Mouse (Mus musculus): ENCODE measurements around the gene Pard3. TPM values are rescaled to one million over a fixed set of nuclear protein-coding genes. Genes with fewer than 3 reads are reported as not detected.

The Pard3 gene
- total RNA-seq (2021), result 10 to 100 TPM; 16.7 to 21.5 TPM

DNA sequence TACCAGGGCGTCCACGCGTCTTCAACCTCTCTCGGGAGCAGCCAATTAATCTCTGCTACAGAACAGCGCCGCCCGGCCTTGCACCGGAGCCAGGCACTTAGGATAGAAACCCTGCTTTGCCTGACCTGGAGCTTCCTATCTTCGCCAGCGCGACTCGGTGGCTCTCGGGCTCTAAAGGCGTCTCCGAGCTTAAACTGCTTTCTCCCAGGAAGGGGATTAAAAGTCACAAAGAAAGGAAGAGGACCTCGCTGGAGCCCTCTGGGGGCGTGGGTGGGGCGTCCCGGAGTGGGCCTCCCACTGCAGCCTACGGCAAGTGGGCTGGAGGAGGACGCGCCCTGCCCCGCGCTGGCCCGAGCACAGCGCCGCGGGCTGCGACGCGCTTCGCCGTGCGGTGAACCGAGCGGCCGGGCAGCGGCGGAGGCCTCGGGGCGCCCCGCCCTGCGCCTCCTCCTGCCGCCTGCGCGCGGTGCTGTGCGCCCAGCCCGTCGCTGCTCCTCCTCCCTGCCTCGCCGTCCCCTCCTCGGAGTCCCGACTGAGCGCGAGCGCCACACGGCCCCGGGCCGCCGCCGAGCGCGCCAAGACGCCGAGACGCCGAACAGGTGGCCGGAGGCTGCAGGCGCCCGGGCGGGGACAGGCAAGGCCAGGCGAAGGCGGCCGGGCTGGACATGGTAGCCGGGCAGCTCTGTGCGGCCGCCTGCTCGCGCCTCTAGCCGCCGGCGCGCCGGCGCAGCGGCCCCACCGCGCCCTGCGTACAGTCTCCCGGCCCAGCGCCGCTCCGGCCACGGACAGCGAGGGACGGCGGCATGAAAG, at the start of gene Pard3:
TSS of gene Pard3 (plus strand) at position 343 of the 810 bp plus-strand sequence.
- DNase-seq (ENCODE audit: low spot score in 2 of 2), result peak; percentile 73 to 76
- intact Hi-C loops (cut with DNase I), result loop anchor here (2.0 to 5.0 kb wide), 3 partner anchors 75 to 119 kb away; no protein-coding TSS in a partner anchor

DNA sequence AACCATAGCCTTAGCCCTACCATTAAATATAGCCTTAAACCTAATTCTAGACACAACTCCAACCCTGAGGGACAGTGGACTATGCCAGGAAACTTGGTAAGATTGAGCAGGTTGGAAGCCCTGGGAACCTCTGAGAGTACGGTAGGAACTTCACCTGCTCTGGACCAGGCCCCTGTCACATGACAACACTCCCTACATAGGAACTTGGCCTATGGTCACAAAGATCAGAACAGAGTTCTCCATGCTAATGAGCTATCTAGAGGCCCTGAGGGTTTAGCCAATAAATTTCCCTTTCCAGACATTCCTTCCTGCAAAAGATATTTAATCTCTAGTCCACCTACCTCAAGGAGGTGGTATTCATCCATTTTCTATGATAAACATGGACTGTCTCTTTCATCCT, 41.9 kb upstream of the Pard3 start:
- intact Hi-C loops (cut with DNase I), result no loop called here
- no peak for DNase-seq (ENCODE audit: low spot score in 2 of 2)

DNA sequence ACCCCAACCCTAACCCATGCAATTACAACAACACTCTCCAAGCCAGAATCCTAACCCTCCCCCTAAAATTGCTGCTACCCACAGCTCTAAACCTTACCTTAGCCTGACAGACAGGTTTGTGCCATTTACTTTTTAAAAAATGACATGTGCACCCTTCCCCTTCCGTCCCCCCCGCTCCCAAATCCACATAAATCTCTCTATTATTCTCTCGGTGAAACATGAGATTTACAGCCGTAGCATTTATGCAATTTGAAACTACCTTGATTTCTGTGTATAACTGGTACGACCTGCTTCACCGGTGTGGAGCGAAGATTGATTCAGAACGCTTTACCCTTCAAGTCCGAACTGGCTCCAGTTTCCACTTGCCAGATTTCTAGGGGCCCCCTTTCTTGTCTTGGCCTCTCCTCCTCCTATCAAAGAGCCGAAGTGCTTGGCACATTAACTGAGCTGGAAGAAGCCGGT, 38.4 kb upstream of the Pard3 start:
- intact Hi-C loops (cut with DNase I), result no loop called here

DNA sequence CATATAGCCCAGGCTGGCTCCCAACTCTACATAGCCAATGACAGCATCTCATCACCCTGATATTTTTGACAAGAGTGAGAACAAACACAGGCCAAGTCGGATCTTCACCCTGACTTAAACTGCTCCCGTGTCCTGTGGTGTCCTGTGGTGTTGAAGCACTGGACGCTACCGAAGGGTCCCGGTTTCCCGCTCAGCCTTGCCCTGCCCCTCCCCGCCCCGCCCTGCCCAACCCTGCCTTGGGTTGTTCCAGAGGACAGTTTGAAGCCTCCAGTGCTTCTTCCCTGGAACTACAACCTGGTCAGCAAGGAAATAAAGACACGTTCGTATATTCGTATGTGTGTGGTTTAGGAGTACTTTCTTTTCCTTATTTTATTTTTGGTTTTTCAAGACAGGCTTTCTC, 37.9 kb upstream of the Pard3 start:
- DNase-seq (ENCODE audit: low spot score in 2 of 2), result no peak
- intact Hi-C loops (cut with DNase I), result no loop called here

More for the DNA sequence above, 38.4 kb upstream of the Pard3 start:
- DNase-seq (ENCODE audit: low spot score in 2 of 2), result no peak

DNA sequence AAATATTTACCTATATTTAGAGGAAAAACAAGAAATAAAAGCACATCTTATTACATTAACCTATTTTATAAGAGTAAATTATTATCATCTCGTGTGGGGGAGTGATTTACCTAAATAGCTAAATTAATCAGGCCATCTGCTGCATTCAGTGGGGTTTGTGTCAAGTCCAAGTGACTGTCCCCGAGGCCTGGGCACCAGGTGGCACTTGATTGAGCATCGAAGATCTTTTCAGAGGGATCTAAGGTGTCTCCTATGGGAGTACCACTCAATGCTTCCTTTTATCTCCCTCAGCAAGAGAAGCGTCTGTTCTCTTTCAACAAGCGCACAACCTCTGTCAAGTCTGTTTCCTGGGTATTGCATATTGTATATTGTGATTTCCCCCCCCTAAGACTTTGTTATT, 32.2 kb upstream of the Pard3 start:
- intact Hi-C loops (cut with DNase I), result no loop called here
- no peak for DNase-seq (ENCODE audit: low spot score in 2 of 2)

DNA sequence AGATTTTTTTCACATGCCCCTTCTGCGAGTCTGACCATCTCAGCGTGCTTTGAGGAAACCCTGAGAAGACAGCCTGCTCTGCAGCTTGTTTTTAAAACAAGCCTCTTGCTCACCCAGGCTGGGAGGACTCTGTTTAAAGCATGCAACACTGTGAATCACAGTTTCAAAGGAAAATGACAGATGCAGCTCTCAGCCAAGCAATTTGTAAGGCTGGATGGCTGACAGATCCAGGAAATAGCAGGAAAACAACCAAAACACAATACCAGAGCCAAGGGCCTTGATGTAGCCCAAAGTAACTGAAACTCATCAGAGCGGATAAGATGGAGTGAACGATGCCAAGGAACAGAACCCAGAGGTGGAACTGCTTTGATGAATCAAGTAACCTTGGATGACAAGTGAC, 24.8 kb upstream of the Pard3 start:
- DNase-seq (ENCODE audit: low spot score in 2 of 2), result peak in 1 of 2 experiments; percentile 4
- intact Hi-C loops (cut with DNase I), result no loop called here

DNA sequence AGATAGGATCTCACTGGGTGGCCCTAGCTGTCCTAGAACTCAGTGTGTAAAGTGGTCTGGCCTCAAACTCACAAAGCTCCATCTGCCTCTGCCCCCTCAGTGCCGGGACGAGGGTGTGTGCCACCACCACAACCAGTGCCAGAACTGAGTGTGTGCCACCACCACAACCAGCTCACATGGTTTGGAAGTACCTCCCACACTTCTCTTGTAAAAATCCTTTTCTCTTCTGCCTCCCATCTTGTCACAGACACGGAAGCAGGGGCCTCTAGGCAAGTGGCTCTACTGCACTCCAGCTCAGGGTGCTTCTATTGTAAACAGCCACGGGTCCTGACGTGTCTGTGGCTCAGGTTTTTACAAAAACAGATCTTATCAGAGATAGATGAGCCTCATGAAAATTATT, 13.7 kb upstream of the Pard3 start:
- intact Hi-C loops (cut with DNase I), result no loop called here
- no peak for DNase-seq (ENCODE audit: low spot score in 2 of 2)

DNA sequence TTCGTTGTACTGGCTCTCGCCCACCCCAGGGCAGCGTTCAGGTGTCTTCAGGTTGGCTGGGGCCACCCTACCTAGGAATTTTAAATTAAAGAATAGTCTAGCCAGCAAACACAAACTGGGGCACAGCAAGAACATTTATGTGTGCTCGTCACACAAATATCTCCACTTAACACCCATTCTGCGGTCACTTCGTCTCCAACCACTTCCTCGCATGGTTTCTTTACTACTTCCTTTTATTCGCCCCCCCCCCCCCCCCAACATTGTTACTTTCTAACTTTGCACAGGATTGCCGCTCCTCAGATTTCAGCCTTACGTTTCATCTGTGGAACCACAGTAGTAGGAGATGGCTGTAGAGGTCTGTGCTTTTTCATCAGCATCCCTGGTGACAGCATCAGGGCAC, 11.6 kb upstream of the Pard3 start:
- intact Hi-C loops (cut with DNase I), result no loop called here
- DNase-seq (ENCODE audit: low spot score in 2 of 2), result no peak

DNA sequence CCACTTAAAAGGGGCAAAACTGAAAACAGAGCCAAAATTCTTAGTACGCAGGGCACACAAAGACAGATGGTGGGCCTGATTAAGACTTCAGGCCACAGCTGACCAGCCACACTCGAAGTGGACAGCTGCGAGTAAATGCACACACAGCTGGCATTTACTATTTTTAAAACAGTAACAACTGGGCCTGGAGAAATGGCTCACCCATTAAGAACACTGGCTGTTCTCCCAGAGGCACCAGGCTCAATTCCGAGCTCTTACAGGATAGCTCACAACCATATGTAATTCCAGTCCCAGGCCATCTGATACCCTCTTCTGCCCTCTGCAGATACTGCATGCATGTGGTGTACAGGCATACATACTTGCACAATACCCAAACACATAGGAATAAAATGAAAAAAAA, 8.6 kb upstream of the Pard3 start:
- intact Hi-C loops (cut with DNase I), result no loop called here
- DNase-seq (ENCODE audit: low spot score in 2 of 2), result no peak

DNA sequence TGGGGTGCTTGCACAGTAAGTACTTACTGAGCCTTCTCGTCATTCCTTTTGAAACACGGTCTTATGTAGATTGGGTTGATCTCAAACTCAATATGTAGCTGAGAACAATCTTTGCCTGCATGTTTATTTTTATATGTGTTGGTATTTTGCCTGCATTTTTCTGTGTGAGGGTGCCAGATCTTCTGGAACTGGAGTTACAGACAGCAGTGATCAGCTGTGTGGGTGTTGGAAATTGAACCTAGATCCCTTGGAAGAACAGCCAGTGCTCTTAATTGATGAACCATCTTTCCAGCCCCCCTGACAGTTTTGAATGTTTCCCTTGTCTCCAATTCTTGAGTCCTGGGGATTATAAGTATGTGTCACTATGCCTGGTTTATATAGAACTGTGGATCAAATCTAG, 4.9 kb upstream of the Pard3 start:
- intact Hi-C loops (cut with DNase I), result no loop called here
- DNase-seq (ENCODE audit: low spot score in 2 of 2), result no peak

DNA sequence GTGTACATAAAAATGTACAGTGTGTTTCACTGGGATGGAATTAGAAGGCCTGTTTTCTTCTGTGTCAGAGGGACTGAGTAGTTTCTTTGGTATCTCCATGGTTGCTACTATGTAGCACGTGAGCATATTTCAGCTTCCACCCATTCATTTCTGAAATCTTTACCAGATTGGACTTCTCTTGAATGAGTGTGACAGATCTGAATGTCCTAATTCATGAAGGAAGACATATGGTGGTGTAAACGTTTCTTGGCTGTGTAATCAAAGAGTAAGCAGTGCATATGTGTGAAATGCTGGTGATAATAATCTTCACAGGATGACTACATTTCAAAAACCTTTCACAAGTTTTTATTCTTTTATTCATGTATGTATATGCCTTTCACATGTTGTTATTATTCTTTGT, 3.9 kb upstream of the Pard3 start:
- intact Hi-C loops (cut with DNase I), result loop anchor here (5.0 kb wide), 2 partner anchors 73 to 122 kb away; no protein-coding TSS in a partner anchor
- DNase-seq (ENCODE audit: low spot score in 2 of 2), result no peak

DNA sequence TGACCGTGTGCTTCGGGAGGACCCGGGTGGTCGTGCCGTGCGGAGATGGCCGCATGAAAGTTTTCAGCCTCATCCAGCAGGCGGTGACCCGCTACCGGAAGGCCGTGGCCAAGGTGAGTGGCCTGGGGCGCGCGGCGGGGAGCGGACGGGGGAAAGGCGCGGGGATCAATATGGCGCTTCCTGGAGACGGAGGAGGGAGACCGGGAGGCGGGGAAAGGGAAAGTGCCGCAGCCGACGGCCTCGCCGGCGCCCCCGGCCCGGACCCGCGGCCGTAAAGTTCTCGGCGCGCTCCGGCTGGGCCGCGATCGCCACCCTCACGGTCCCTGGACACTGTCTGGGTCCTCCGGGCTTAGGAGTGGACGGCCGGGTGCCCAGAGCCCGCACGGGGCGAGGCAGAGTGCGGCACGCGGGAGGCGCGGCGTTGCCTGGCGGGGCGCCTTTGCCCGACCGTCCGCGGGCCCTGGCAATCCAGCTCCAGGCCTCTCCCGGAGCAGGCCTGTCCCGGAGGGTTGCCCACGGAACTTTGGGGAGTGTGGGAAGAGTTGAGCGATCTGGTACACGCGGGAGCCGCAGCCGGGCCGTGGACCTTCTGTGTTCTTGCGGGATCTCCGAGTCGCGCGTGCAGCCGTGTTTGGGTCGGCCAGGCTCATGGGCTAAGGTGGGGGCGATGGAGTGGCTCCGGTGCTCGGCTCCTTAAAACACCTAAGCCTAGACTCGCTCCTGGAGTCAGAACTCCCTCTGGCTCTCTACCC, 844 bp downstream of the Pard3 start:
- intact Hi-C loops (cut with DNase I), result loop anchor here (2.0 to 5.0 kb wide), 3 partner anchors 74 to 118 kb away; no protein-coding TSS in a partner anchor
- peak; percentile 27 to 37 for DNase-seq (ENCODE audit: low spot score in 2 of 2)

DNA sequence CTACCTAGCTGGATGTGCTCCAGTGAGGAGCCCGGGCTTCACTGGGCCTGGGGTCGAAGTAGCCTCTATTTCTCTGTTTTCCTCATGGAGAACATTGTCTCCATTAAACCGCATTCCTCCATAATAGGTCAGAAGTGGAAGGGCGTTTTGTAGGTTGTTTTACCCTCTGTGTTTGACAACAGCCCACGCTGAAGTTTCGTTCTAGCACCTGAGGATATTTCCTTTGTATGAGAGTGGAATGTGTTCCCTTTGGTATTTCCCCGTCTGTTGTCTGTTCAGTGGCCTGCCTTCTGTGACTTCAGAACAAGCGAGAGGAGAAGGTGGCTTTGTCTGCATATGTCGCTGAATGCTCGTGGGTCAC, 1.4 kb downstream of the Pard3 start:
- intact Hi-C loops (cut with DNase I), result loop anchor here (2.0 kb wide), 1 partner anchor 74 kb away; no protein-coding TSS in a partner anchor
- no peak for DNase-seq (ENCODE audit: low spot score in 2 of 2)

DNA sequence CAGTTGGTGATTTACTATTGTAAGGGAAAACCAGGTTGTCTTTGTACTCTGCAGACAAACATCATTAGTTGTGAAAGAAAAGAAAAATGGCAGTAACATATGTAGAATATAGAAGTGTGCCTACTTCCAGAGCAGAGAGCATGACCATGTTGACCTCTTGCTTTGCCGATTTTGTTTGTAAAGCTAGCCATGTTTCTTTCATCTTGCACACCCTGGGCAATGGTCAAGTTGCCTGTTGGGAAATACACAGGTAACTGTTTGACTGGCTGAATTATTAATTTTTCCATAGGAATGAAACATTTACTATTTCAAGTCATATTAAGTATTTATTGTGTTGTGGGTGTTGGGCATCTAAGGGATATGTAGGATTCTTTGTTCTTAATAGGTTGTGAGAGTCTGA, 2.1 kb downstream of the Pard3 start:
- intact Hi-C loops (cut with DNase I), result loop anchor here (2.0 kb wide), 1 partner anchor 73 kb away; no protein-coding TSS in a partner anchor
- DNase-seq (ENCODE audit: low spot score in 2 of 2), result no peak

DNA sequence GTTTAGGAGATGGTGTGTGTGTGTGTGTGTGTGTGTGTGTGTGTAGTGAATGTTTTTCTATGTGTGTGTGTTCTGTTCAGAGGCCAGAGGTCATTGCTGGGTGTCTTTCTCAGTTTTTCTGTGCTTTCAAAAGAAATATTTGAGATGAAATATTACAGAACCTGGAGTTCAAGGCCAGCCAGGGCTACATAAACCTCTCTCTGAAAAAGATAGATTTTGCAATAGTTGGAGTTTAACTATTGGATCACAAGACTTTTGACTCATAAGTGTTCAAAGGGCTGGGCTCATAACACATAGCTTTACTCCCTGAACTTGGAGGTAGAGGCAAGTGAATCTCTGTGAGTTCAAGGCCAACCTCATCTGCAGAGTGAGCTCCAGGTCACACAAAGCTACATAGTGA, 2.8 kb downstream of the Pard3 start:
- no peak for DNase-seq (ENCODE audit: low spot score in 2 of 2)
- intact Hi-C loops (cut with DNase I), result no loop called here

DNA sequence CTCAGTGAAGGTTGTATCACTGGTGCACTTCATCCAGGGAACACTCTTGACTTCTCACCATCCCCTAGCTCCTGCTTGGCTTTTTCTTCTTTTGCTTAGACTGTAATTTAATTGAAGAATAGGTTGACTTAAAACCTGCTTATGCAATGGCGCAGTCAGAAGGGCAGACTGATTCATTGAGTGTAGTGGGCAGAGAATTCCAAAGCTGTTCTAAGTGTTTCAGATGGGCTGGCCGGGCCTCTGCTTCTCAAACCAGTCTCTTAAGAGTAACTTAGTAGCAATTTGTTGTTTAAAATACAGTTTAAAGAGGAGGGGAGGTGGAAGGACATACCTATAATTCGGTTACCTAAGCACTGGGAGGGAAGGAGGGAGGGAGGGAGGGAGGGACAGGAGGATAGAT, 5.0 kb downstream of the Pard3 start:
- intact Hi-C loops (cut with DNase I), result no loop called here
- no peak for DNase-seq (ENCODE audit: low spot score in 2 of 2)

DNA sequence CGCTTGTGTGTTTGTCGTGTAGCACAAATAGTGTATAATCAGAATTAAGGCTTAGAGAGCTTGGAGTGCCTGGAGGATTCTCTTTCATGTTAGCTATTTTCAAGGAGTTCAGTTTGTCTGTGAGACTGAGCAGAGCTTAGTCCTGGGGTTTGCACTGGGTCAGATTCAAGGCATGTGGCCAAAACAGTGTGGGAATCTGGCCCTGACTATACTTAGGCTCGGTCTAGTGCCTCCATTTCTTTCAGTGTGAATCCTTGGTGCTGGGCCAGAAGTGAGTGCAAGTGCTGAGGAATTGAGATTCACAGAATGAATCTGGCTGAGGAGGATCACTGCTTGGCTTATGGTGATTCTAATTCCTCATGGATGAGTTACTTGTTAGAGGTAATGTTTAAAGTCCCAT, 6.5 kb downstream of the Pard3 start:
- intact Hi-C loops (cut with DNase I), result no loop called here

DNA sequence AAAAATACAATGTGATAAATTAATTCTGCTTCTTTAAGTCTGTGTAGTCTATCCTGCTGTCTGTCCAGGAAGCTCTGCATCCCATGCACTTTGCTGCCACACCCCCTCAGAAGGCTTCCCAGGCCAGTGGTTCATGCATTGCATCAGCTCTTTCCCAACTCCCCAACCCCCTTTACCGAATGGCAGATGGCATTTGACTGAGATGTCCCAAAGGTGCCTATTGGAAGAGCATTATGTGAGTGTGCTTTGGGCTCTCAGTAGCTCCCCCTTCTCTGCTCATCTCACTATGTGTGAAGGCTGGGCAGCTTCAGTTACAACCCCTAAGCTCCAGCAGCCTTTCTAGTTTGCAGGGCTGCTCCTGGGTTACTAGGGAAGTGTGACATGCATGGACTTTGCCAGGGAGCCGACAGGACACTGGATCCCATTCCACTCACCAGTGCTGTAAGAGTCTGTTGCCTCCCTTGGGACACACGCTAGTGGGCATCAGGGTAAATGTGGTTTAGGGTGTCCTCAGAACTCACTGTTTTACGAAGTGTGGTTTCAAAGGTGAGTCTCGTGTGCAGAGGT, 9.4 kb downstream of the Pard3 start:
- no peak for DNase-seq (ENCODE audit: low spot score in 2 of 2)
- intact Hi-C loops (cut with DNase I), result no loop called here

More for the DNA sequence above, 6.5 kb downstream of the Pard3 start:
- no peak for DNase-seq (ENCODE audit: low spot score in 2 of 2)

DNA sequence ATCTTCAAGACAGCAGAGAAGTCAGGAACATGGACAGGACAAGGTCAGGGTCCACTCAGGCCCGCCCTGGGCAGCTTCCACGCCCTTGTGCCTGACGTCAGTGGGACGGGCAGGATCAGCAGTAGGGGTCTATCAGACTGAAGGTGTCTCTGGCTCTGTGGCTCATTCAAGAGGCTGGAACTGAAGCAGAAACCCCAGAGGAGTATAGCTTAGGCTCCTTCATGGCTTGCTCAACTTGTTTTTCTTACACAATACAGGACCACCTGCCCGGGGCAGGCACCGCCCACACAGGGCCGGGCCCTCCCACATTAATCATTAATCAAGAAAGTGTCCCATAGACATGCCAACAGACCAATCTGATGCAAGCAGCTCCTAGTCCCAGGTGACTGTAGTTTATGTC, 12.8 kb downstream of the Pard3 start:
- intact Hi-C loops (cut with DNase I), result no loop called here
- DNase-seq (ENCODE audit: low spot score in 2 of 2), result no peak

DNA sequence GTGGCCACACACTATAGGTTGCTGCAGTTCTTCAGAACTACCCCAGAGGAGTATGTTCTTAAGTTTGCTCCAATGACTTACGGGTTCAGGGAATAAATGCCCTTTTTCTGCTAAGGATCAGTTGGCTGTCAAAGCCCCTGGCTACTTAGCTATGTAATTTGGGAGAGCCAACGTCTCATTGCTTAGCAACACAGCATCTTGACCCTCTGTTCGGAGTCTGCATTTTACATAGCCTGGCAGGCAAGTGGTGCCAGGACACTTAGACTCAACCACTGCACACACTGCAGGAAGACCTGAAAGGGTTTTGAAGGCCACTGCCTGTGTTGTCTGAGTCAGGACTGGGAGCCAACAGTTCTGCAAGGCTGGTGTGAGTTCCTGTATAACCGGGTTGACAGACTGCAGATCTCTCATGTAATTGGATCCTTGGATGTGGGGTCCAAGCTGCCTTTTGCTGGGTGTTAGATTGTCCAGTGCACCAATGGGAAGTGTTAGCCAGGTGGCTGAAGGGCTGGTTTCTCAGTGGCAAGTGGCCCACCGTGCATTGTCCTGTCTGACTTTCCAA, 15.6 kb downstream of the Pard3 start:
- intact Hi-C loops (cut with DNase I), result no loop called here

More for the DNA sequence above, 15.6 kb downstream of the Pard3 start:
- no peak for DNase-seq (ENCODE audit: low spot score in 2 of 2)

Measured in left cerebral cortex, postnatal 36 days (tissue).